ENCODE assay signal across 8 mouse cellular contexts in genomic region chr1:74295456-74296171, GRCm38 (mm10). TPM values are rescaled to one million over a fixed set of nuclear protein-coding genes. Genes with fewer than 3 reads are reported as not detected.
DNase-seq lines count a peak whose midpoint lies in the region; ATAC-seq and TF ChIP-seq lines count a peak whose summit lies in the region.

No protein-coding gene starts in this region.

- no peaks in the 10 kb centered on the region for H3K27me3 ChIP-seq in Patski
- H3K27me3 ChIP-seq in hindbrain, embryonic 11.5 days (ENCODE audit: control insufficient read depth, insufficient read depth, low read length): no peaks in the 10 kb centered on the region
- no peaks in the 10 kb centered on the region for H3K27me3 ChIP-seq in lung, embryonic 16.5 days (ENCODE audit: control insufficient read depth, insufficient read depth, low read depth, low read length)

- POLR2A ChIA-PET in Patski (lab: Charles Lee): interaction anchor here (0.6 to 3.5 kb wide), 3 partner anchors 10 to 75 kb away, joined by 3 to 13 read pairs (median 3); no protein-coding TSS in a partner anchor

- peak overlapping the region; percentile 40; the same call in 1 of the 2 replicates for H3K27ac ChIP-seq in hindbrain, embryonic 11.5 days (ENCODE audit: low read depth, low read length)
- peak overlapping the region; percentile 99 for H3K27ac ChIP-seq in lung, embryonic 16.5 days (ENCODE audit: low read length)

- whole genome bisulfite sequencing in hindbrain, embryonic 11.5 days: 25% methylated on average over 9 of the region's 9 CpGs
- 5% methylated on average over 9 of the region's 9 CpGs for WGBS in lung, embryonic 16.5 days

- H3K9me3 ChIP-seq in hindbrain, embryonic 11.5 days (ENCODE audit: control insufficient read depth, low read length): no peaks in the 10 kb centered on the region
- H3K9me3 ChIP-seq in lung, embryonic 16.5 days (ENCODE audit: control insufficient read depth, low read length): no peaks in the 10 kb centered on the region

- no peaks in the 10 kb centered on the region for H3K36me3 ChIP-seq in hindbrain, embryonic 11.5 days (ENCODE audit: control insufficient read depth, insufficient read depth, low read length)
- peaks cover 14% of the 10 kb centered on the region for H3K36me3 ChIP-seq in lung, embryonic 16.5 days (ENCODE audit: control insufficient read depth, insufficient read depth, low read length)

- CTCF ChIA-PET in Patski (lab: Charles Lee): interaction anchor here (1.1 to 1.9 kb wide), 5 partner anchors 9 to 157 kb away, joined by 3 to 9 read pairs (median 3); partner anchors contain the start of genes Aamp, Pnkd and Tmbim1

- no peak for TF ChIP-seq CTCF in Patski (IDR thresholded peaks at IDR 0.05)

- DNase-seq in Patski (ENCODE audit: low read depth, low spot score): peak; percentile 94
- DNase-seq in cerebellum, postnatal 25 days: peak; percentile 82 to 87
- DNase-seq in frontal cortex, postnatal 14 days (ENCODE audit: low spot score in 2 of 2): peak; percentile 63 to 85
- peak; percentile 37 for DNase-seq in hindbrain, embryonic 11.5 days (ENCODE audit: low spot score)
- peak; percentile 82 to 84 for DNase-seq in layer of hippocampus, postnatal 10 days (ENCODE audit: low spot score in 2 of 2)
- peak; percentile 69 for DNase-seq in ovary, postnatal 10 days (ENCODE audit: low spot score)
- peak; percentile 71 for DNase-seq in urinary bladder, postnatal 10 days (ENCODE audit: low spot score)

- ATAC-seq in Patski: peak; percentile 88
- ATAC-seq in hindbrain, embryonic 11.5 days (ENCODE audit: low FRiP score): peak; percentile 72
- ATAC-seq in lung, embryonic 16.5 days (ENCODE audit: low read depth): peak; percentile 94

- H3K9ac ChIP-seq in hindbrain, embryonic 11.5 days (ENCODE audit: low read depth, low read length): no peak overlapping the region
- peak overlapping the region; percentile 60 for H3K9ac ChIP-seq in lung, embryonic 16.5 days (ENCODE audit: low read length)

- H3K4me1 ChIP-seq in hindbrain, embryonic 11.5 days (replicated peaks; ENCODE audit: control insufficient read depth, insufficient read depth, low read length): no peaks in the 10 kb centered on the region
- peaks cover 70% of the 10 kb centered on the region for H3K4me1 ChIP-seq in lung, embryonic 16.5 days (replicated peaks; ENCODE audit: control insufficient read depth, insufficient read depth, low read length)

- no peak overlapping the region for H3K4me3 ChIP-seq in hindbrain, embryonic 11.5 days (ENCODE audit: low read depth, low read length)
- H3K4me3 ChIP-seq in lung, embryonic 16.5 days (ENCODE audit: low read length): peak overlapping the region; percentile 24

- no peak overlapping the region for H3K4me2 ChIP-seq in hindbrain, embryonic 11.5 days (replicated peaks; ENCODE audit: low read depth, low read length)
- H3K4me2 ChIP-seq in lung, embryonic 16.5 days (ENCODE audit: low read depth, low read length): peak overlapping the region; percentile 51

- in situ Hi-C loops in Patski (cut with MboI; ENCODE audit: low pct_unique_long_range_greater_than_20kb): loop anchor here (10.0 kb wide), 1 partner anchor 261 kb away; no protein-coding TSS in a partner anchor

RNA-seq across cellular contexts. Expression of gene Tmbim1, which starts 9.8 kb away (rescaled TPM):
- polyA plus RNA-seq in Patski (2021): 28.0 TPM
- 8.6 and 9.1 TPM in 2 replicates for polyA plus RNA-seq in hindbrain, embryonic 11.5 days (2014; fragmentation: Nextera tagmentation; extraction: Ambion mirVana)
- 10 to 100 TPM; 10.5 to 11.6 TPM for total RNA-seq in layer of hippocampus, postnatal 10 days (2021)
- polyA plus RNA-seq in lung, embryonic 16.5 days (2015; fragmentation: Nextera tagmentation; extraction: Ambion mirVana): 57.9 and 63.0 TPM in 2 replicates

RNA-seq across cellular contexts. Expression of gene Pnkd, which starts 10.9 kb away (rescaled TPM):
- polyA plus RNA-seq in Patski (2021): 158 TPM
- 85.4 and 99.4 TPM in 2 replicates for polyA plus RNA-seq in hindbrain, embryonic 11.5 days (2014; fragmentation: Nextera tagmentation; extraction: Ambion mirVana)
- total RNA-seq in layer of hippocampus, postnatal 10 days (2021): 100 to 1,000 TPM; 125 to 130 TPM
- 123 and 126 TPM in 2 replicates for polyA plus RNA-seq in lung, embryonic 16.5 days (2015; fragmentation: Nextera tagmentation; extraction: Ambion mirVana)

RNA-seq across cellular contexts. Expression of gene Aamp, which starts 11.1 kb away (rescaled TPM):
- 257 TPM for polyA plus RNA-seq in Patski (2021)
- polyA plus RNA-seq in hindbrain, embryonic 11.5 days (2014; fragmentation: Nextera tagmentation; extraction: Ambion mirVana): 189 and 198 TPM in 2 replicates
- 100 to 1,000 TPM; 141 to 158 TPM for total RNA-seq in layer of hippocampus, postnatal 10 days (2021)
- 252 and 267 TPM in 2 replicates for polyA plus RNA-seq in lung, embryonic 16.5 days (2015; fragmentation: Nextera tagmentation; extraction: Ambion mirVana)

RNA-seq across cellular contexts. Expression of gene Gpbar1, which starts 17.3 kb away (rescaled TPM):
- 1.7 TPM for polyA plus RNA-seq in Patski (2021)
- 0.32 TPM in 1 of 2 replicates, not detected in the other for polyA plus RNA-seq in hindbrain, embryonic 11.5 days (2014; fragmentation: Nextera tagmentation; extraction: Ambion mirVana)
- not detected for total RNA-seq in layer of hippocampus, postnatal 10 days (2021)
- polyA plus RNA-seq in lung, embryonic 16.5 days (2015; fragmentation: Nextera tagmentation; extraction: Ambion mirVana): 0.19 and 0.40 TPM in 2 replicates

RNA-seq across cellular contexts. Expression of gene Arpc2, which starts 59.7 kb away (rescaled TPM):
- 419 TPM for polyA plus RNA-seq in Patski (2021)
- 325 and 330 TPM in 2 replicates for polyA plus RNA-seq in hindbrain, embryonic 11.5 days (2014; fragmentation: Nextera tagmentation; extraction: Ambion mirVana)
- total RNA-seq in layer of hippocampus, postnatal 10 days (2021): 100 to 1,000 TPM; 324 to 330 TPM
- polyA plus RNA-seq in lung, embryonic 16.5 days (2015; fragmentation: Nextera tagmentation; extraction: Ambion mirVana): 418 and 448 TPM in 2 replicates

Comparison
In these comparisons a context has a peak if more than half of its experiments do, and no peak if none do; other contexts are left out.
1. DNase-seq: peak in every context shown above with its lines; median percentile 94 in Patski; 84 in cerebellum, postnatal 25 days; 83 in layer of hippocampus, postnatal 10 days; 74 in frontal cortex, postnatal 14 days; 71 in urinary bladder, postnatal 10 days; 69 in ovary, postnatal 10 days; 37 in hindbrain, embryonic 11.5 days.